Mouse (Mus musculus): ENCODE measurements at regions not wholly inside any gene's neighbourhood (a gene's known extent, or its start where the extent isn't known, plus 50 kb on each side); places are given as distances from the start of the nearest gene placed in this dataset.

DNA sequence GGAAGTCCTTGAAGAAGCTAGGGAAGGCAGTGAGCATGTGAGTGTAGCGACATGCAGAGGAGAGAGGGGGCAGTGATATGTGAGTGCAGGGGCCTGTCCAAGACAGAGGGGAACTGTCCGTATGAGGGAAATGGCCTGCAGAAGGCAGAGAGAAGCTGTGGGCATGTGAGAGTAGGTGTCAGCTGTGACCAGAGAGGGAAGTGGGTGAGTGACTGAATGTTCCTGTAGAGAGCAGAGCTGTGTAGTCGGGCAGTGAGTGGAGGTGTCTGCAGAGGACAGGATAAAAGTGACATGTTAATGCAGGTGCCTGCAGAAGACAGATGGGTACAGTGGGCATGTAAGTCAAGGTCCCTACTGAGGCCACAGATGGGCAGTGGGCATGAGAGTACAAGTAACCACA is 84.4 kb downstream of the Samt1 start:
- TF ChIP-seq CTCF (IDR thresholded peaks at IDR 0.05) (no peak), EP300 (IDR thresholded peaks at IDR 0.05) (no peak)

Measured in lung, postnatal 0 days (tissue).